Mouse (Mus musculus): ENCODE results near the gene Eif3i. TPM values are rescaled to one million over a fixed set of nuclear protein-coding genes. Genes with fewer than 3 reads are reported as not detected.
A peak's percentile ranks its signal among the peaks of the same experiment; 100 is the strongest.

Eif3i gene
- polyA plus RNA-seq, 1 experiment from 2014 or later = 133 TPM

GRCm38 (mm10) chr4:129622120-129622802, 21.8 kb upstream of the Eif3i start:
- Histone ChIP-seq H3K9ac (ENCODE audit: low read depth, low read length) (no peak overlapping the region), H3K4me2 (ENCODE audit: low read depth, low read length) (no peak overlapping the region)

GRCm38 (mm10) chr4:129621283-129621841, 20.9 kb upstream of the Eif3i start:
- no peaks in the 10 kb centered on the region for H3K9me3 ChIP-seq (replicated peaks; ENCODE audit: control insufficient read depth, low read length)
- no peak for ATAC-seq (ENCODE audit: low read depth)
- no peaks in the 10 kb centered on the region for H3K27me3 ChIP-seq (ENCODE audit: control insufficient read depth, insufficient read depth, low read depth, low read length)
- H3K4me1 ChIP-seq (ENCODE audit: control insufficient read depth, low read depth, low read length) = peaks cover 44% of the 10 kb centered on the region
- no peak overlapping the region for H3K4me2 ChIP-seq (ENCODE audit: low read depth, low read length)
- H3K27ac ChIP-seq (ENCODE audit: low read length) = no peak overlapping the region
- H3K36me3 ChIP-seq (ENCODE audit: control insufficient read depth, insufficient read depth) = no peaks in the 10 kb centered on the region
- H3K9ac ChIP-seq (ENCODE audit: low read depth, low read length) = no peak overlapping the region
- WGBS (ENCODE audit: insufficient replicate concordance) = 73% methylated on average over 8 of the region's 8 CpGs
- H3K4me3 ChIP-seq (ENCODE audit: low read depth, low read length) = no peak overlapping the region

More at GRCm38 (mm10) chr4:129622120-129622802, 21.8 kb upstream of the Eif3i start:
- H3K4me1 ChIP-seq (ENCODE audit: control insufficient read depth, low read depth, low read length) = peaks cover 44% of the 10 kb centered on the region
- H3K9me3 ChIP-seq (replicated peaks; ENCODE audit: control insufficient read depth, low read length) = no peaks in the 10 kb centered on the region
- ATAC-seq (ENCODE audit: low read depth) = no peak
- no peaks in the 10 kb centered on the region for H3K27me3 ChIP-seq (ENCODE audit: control insufficient read depth, insufficient read depth, low read depth, low read length)
- peaks cover 2% of the 10 kb centered on the region; the same call in 1 of the 2 replicates for H3K36me3 ChIP-seq (ENCODE audit: control insufficient read depth, insufficient read depth)
- no peak overlapping the region for H3K4me3 ChIP-seq (ENCODE audit: low read depth, low read length)
- 74% methylated on average over 11 of the region's 11 CpGs for WGBS (ENCODE audit: insufficient replicate concordance)
- no peak overlapping the region for H3K27ac ChIP-seq (ENCODE audit: low read length)

GRCm38 (mm10) chr4:129620419-129621282, 20.2 kb upstream of the Eif3i start:
- Histone ChIP-seq H3K4me3 (ENCODE audit: low read depth, low read length) (no peak overlapping the region), H3K4me2 (ENCODE audit: low read depth, low read length) (no peak overlapping the region), H3K27ac (ENCODE audit: low read length) (no peak overlapping the region), H3K9ac (ENCODE audit: low read depth, low read length) (no peak overlapping the region), H3K9me3 (replicated peaks; ENCODE audit: control insufficient read depth, low read length) (no peaks in the 10 kb centered on the region), H3K4me1 (ENCODE audit: control insufficient read depth, low read depth, low read length) (peaks cover 41% of the 10 kb centered on the region), H3K27me3 (ENCODE audit: control insufficient read depth, insufficient read depth, low read depth, low read length) (no peaks in the 10 kb centered on the region), H3K36me3 (ENCODE audit: control insufficient read depth, insufficient read depth) (no peaks in the 10 kb centered on the region)
- ATAC-seq (ENCODE audit: low read depth) = no peak
- 79% methylated on average over 11 of the region's 11 CpGs for WGBS (ENCODE audit: insufficient replicate concordance)

- H3K4me1 ChIP-seq (ENCODE audit: control insufficient read depth, low read depth, low read length) = peaks cover 25% of the 10 kb centered on the region
- no peaks in the 10 kb centered on the region for H3K27me3 ChIP-seq (ENCODE audit: control insufficient read depth, insufficient read depth, low read depth, low read length)
- H3K9ac ChIP-seq (ENCODE audit: low read depth, low read length) = peak within 1 kb of the TSS; percentile 79
- H3K9me3 ChIP-seq (replicated peaks; ENCODE audit: control insufficient read depth, low read length) = no peaks in the 10 kb centered on the region
- peak within 1 kb of the TSS; percentile 94 for H3K4me2 ChIP-seq (ENCODE audit: low read depth, low read length)
- H3K4me3 ChIP-seq (ENCODE audit: low read depth, low read length) = peak within 1 kb of the TSS; percentile 76
- peak within 1 kb of the TSS; percentile 78 for H3K27ac ChIP-seq (ENCODE audit: low read length)
- WGBS (ENCODE audit: insufficient replicate concordance) = 4% methylated on average over 43 of the region's 44 CpGs
- no peaks in the 10 kb centered on the region for H3K36me3 ChIP-seq (ENCODE audit: control insufficient read depth, insufficient read depth)
- peak; percentile 92 for ATAC-seq (ENCODE audit: low read depth)
Observed at GRCm38 (mm10) chr4:129618786-129619691, 18.6 kb upstream of the Eif3i start, which contains the start of gene Iqcc. TSS of gene Iqcc (minus strand) at chr4:129619099.

GRCm38 (mm10) chr4:129618031-129618430, 17.6 kb upstream of the Eif3i start:
- Histone ChIP-seq H3K4me2 (ENCODE audit: low read depth, low read length) (peak overlapping the region; percentile 94), H3K9ac (ENCODE audit: low read depth, low read length) (peak overlapping the region; percentile 79), H3K27me3 (ENCODE audit: control insufficient read depth, insufficient read depth, low read depth, low read length) (no peaks in the 10 kb centered on the region), H3K27ac (ENCODE audit: low read length) (no peak overlapping the region), H3K9me3 (replicated peaks; ENCODE audit: control insufficient read depth, low read length) (no peaks in the 10 kb centered on the region), H3K4me1 (ENCODE audit: control insufficient read depth, low read depth, low read length) (peaks cover 19% of the 10 kb centered on the region), H3K4me3 (ENCODE audit: low read depth, low read length) (peak overlapping the region; percentile 76), H3K36me3 (ENCODE audit: control insufficient read depth, insufficient read depth) (no peaks in the 10 kb centered on the region)
- ATAC-seq (ENCODE audit: low read depth) = no peak
- 75% methylated on average over 5 of the region's 5 CpGs for WGBS (ENCODE audit: insufficient replicate concordance)

- Histone ChIP-seq H3K27me3 (ENCODE audit: control insufficient read depth, insufficient read depth, low read depth, low read length) (no peaks in the 10 kb centered on the region), H3K9me3 (replicated peaks; ENCODE audit: control insufficient read depth, low read length) (no peaks in the 10 kb centered on the region), H3K4me1 (ENCODE audit: control insufficient read depth, low read depth, low read length) (peaks cover 14% of the 10 kb centered on the region), H3K4me3 (ENCODE audit: low read depth, low read length) (no peak overlapping the region), H3K27ac (ENCODE audit: low read length) (no peak overlapping the region), H3K4me2 (ENCODE audit: low read depth, low read length) (no peak overlapping the region), H3K36me3 (ENCODE audit: control insufficient read depth, insufficient read depth) (no peaks in the 10 kb centered on the region), H3K9ac (ENCODE audit: low read depth, low read length) (no peak overlapping the region)
- ATAC-seq (ENCODE audit: low read depth) = no peak
- 88% methylated on average over 7 of the region's 7 CpGs for WGBS (ENCODE audit: insufficient replicate concordance)
Observed at GRCm38 (mm10) chr4:129617121-129617641, 16.7 kb upstream of the Eif3i start.

GRCm38 (mm10) chr4:129616631-129617030, 16.2 kb upstream of the Eif3i start:
- H3K27me3 ChIP-seq (ENCODE audit: control insufficient read depth, insufficient read depth, low read depth, low read length) = no peaks in the 10 kb centered on the region
- no peak overlapping the region for H3K9ac ChIP-seq (ENCODE audit: low read depth, low read length)
- ATAC-seq (ENCODE audit: low read depth) = no peak
- 85% methylated on average over 3 of the region's 3 CpGs for WGBS (ENCODE audit: insufficient replicate concordance)
- no peak overlapping the region for H3K4me3 ChIP-seq (ENCODE audit: low read depth, low read length)
- H3K9me3 ChIP-seq (replicated peaks; ENCODE audit: control insufficient read depth, low read length) = no peaks in the 10 kb centered on the region
- no peak overlapping the region for H3K4me2 ChIP-seq (ENCODE audit: low read depth, low read length)
- no peak overlapping the region for H3K27ac ChIP-seq (ENCODE audit: low read length)
- H3K4me1 ChIP-seq (ENCODE audit: control insufficient read depth, low read depth, low read length) = peaks cover 14% of the 10 kb centered on the region
- H3K36me3 ChIP-seq (ENCODE audit: control insufficient read depth, insufficient read depth) = no peaks in the 10 kb centered on the region

GRCm38 (mm10) chr4:129615801-129616290, 15.4 kb upstream of the Eif3i start:
- H3K9me3 ChIP-seq (replicated peaks; ENCODE audit: control insufficient read depth, low read length) = no peaks in the 10 kb centered on the region
- H3K4me2 ChIP-seq (ENCODE audit: low read depth, low read length) = no peak overlapping the region
- no peak overlapping the region for H3K9ac ChIP-seq (ENCODE audit: low read depth, low read length)
- H3K27ac ChIP-seq (ENCODE audit: low read length) = no peak overlapping the region
- H3K27me3 ChIP-seq (ENCODE audit: control insufficient read depth, insufficient read depth, low read depth, low read length) = no peaks in the 10 kb centered on the region
- no peak overlapping the region for H3K4me3 ChIP-seq (ENCODE audit: low read depth, low read length)
- no peaks in the 10 kb centered on the region for H3K36me3 ChIP-seq (ENCODE audit: control insufficient read depth, insufficient read depth)
- ATAC-seq (ENCODE audit: low read depth) = no peak
- 75% methylated on average over 9 of the region's 9 CpGs for WGBS (ENCODE audit: insufficient replicate concordance)
- H3K4me1 ChIP-seq (ENCODE audit: control insufficient read depth, low read depth, low read length) = peaks cover 14% of the 10 kb centered on the region

Data from liver, embryonic 16.5 days (tissue).